Mouse (Mus musculus) liver, embryonic 14.5 days (tissue): ENCODE results near the gene Thegl.

Experiments used
- CTCF ChIP-seq: IDR thresholded peaks from 2 replicates; pipeline ENCODE4 v1.5.1; 2016; ENCODE audit warnings: antibody characterized with exemption, low read depth, control low read depth
- EP300 ChIP-seq: IDR thresholded peaks from 2 replicates; pipeline ENCODE4 v1.6.1; 2016; ENCODE audit warnings: antibody characterized with exemption, low read depth

DNA sequence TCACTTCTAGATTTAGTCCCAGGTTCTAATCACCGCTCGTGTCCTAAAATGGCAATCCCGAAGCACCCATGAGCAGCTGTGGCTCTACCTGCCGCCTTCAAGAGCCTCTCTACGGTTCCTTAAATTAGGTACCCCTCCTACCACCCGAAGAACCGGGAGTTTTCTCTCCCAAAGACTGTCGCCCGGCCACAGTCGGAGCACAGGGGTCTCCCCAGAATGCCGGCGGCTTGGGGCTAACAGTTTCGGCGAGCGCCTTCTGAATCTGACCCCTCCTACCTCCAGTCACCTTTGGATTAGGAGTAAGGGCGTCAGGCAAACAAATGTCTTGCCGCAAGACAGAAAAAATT lies 41.6 kb upstream of the Thegl start:
- TF ChIP-seq CTCF, result no peak
- TF ChIP-seq EP300, result no peak
